Mouse (Mus musculus): ENCODE measurements at regions not wholly inside any gene's neighbourhood (a gene's known extent, or its start where the extent isn't known, plus 50 kb on each side); places are given as distances from the start of the nearest gene placed in this dataset.

GRCm38 (mm10) chr5:53384026-53384425, 81.9 kb upstream of the Rbpj start:
- no peak for DNase-seq

GRCm38 (mm10) chr5:53385513-53386148, 80.3 kb upstream of the Rbpj start:
- DNase-seq, result no peak

GRCm38 (mm10) chr5:53393571-53393970, 72.4 kb upstream of the Rbpj start:
- no peak for DNase-seq

DNA sequence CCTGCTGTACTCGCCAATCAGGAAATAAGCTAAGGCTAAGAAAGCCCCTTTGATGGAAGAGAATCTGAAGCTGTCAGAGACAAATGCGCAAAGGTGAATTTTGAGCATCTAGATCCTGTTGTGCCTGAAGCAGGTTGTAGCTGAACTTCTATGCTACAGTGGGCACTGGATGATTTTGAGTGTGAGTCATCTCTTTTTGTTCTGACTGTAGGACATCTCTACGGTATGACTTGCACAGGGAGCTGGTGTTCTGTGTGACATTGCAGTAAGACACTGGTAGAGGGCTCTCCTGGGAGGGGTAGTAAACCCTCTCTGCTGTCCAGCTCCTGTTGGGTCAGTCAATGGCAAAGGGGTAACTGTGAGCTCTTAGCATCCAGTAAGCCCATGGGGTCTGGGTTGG, 71.4 kb upstream of the Rbpj start:
- DNase-seq, result no peak

DNA sequence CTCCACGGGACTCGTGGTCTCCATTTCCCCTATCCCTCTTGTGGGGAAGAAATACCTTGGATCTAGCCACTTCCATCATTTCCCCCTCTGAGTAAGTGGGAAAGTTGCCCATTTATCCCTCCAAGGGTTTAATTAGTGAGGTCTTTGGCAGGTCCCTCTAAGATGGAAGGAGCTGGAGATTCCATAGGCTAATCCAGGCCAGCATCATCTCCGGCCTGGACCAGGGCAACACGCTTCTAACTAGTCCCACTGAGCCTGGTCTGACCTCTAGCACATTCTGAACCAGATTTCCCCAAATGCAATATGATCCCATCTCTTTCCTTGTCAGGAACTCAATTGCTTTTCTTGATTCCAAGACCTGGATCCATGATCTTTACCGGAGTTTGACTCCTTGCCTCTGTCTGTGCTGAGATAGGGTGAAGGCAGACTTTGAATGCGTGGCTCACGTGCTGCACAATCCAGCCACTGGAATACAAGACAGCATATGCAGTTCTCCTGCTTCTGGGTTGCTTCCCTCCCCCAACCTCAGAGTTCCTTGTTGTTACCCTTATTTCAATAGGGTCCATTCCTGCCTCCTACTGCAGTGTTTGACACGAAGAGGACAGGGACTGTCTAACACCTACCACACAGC, 67.4 kb upstream of the Rbpj start:
- no peak for DNase-seq

DNA sequence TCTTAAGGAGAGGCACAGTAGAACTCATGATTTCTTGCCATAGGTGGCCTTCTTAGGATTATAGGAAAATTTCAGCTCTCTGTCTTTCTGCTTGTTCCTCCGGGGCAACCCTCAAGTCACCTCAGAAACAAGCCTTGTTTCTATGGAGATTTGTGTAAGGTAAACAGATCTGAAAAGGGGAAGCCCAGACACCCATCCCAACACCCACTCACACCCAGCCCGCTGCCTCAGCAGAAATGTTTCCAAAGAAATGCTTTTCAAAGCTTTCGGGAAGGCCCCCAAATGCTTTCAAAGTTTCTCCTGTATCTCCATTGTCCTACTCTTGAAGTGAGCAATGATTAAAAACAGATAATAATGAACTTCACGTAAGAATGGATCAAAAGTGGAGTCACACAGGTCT, 64.9 kb upstream of the Rbpj start:
- no peak for DNase-seq

GRCm38 (mm10) chr5:53402022-53402421, 63.9 kb upstream of the Rbpj start:
- no peak for DNase-seq

DNA sequence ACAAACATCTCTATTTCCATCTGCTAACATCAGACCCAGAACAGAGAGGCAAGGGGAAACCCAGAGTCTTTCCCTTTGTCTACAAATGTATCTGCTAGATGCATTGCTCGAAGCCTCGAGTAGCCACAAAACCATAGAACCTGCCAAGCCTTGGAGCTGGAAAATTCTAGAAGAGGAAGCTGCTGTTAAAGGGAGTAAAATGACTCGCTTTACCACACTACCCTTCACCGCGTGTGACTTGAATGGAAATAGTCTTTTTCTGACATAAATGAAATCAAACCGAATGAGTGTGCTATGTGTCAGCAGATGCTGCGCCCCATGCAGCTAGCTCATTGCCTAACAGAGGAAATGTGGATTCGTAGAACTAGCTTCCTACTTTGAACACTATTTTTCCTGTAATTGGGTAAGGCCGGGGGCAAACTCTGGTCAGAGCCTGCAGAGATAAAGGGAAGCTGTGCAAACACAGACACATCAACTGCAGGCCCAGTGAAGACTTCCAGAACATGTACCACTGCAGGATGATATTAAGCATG, 63.3 kb upstream of the Rbpj start:
- DNase-seq, result no peak

DNA sequence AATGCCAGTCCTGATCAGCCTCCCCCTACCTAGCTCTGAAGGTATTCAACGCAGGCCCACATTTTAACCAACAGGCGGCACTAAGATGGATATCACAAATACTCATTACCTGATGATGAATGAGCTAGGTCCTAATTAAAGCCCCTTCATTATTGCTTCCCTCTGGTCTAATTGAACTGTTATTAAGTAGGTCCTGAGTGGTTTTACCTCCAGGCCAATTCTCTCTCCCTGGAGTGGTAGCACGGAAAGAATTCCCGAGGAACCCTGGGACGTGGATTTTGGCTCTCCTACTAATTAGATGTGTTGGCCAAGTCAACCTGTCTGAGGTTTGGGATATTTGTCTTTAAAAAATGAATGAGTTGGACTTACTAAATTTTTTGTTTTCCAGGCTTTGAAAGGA, 60.0 kb upstream of the Rbpj start:
- DNase-seq, result no peak

- DNase-seq, result no peak
These were observed 58.3 kb upstream of the Rbpj start for GRCm38 (mm10) chr5:53407646-53408045.

- DNase-seq, result no peak
These were observed 57.7 kb upstream of the Rbpj start for GRCm38 (mm10) chr5:53408235-53408634.

DNA sequence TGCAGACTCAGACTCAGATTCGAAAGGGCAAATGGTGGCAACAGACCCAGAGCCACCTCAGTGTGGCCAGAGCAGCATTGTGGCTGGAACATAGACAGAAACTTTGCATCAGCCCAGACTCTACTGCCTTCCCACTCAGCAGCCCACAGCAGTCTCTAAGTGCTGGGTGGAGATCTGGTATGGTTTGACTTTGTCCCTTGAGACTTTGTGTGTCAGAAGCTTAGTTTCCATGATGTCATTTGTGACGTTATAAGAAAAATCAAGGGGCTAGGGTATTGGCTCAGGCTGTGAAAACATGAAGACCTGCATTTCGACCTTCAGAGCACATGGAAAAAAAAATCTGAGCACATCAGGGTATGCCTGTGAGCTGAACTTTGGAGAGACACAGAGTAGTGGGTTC, 56.2 kb upstream of the Rbpj start:
- no peak for DNase-seq

DNA sequence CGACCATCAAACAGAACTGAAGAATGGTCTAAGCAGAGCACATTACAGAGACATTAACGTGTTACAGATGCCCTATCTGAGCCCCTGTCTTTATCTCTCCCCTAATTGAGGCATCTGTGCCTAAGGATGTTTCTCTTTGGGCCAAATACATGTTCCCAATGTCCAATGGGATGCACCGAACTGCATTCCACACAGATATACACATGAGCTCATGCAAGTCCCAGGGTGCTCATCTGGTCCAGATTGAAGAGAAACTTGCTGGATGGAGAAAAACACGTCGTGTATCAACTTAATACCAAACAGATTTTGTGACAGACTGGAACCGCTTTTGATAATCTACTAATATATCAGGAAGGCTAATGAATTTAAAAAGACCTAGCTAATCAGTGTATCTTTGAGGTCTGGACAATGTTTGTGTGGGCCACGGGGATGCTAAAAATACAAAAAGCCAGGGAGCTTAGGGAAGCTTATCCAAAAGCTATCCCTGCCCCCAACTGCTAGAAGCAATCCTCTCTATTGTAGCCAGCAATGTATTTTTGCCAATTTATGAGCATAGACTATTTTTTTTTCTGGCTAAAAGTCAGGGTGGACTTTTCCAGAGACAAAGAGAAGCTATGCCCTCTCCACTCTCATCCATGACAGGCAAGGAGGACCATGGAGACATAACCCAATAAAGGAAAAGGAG, 53.4 kb upstream of the Rbpj start:
- no peak for DNase-seq

DNA sequence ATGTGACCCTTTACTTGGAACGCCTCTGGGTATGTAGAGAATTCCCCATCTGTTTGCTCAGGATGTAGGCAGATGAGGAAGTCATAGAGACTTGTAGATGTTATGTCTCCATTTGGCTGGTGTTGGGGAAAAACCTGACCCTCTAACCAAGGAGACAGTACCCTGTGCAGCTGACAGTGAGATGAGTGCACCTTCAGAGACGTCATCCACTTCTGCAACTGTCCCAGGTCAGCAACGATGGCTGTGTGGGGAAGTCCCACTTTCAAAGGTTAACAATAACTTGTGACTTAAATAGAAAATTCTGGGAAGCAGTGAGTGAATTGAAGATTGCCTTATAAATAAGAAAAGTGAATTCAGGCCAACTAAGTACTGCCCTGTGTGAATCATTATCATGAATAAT, 52.3 kb upstream of the Rbpj start:
- no peak for DNase-seq

DNA sequence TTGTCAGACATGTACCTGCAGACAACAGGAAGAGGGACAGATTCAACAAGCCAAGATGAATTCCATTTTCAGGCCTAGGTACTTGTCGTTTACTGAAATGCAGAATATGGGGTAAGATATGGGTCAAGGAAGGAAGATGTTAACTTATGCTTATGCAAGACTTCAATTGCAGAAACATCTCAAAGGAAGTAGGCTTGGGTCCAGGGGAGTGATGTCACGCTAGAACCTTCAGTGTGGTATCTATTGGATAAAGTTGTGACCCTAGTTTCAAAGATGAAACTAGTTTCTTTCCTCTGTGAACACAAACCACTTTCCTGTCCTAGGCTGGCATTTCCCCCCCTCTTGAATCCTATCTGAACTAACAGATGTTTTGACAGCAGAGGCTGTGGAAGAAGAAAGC, 50.5 kb upstream of the Rbpj start:
- no peak for DNase-seq

Data from kidney, postnatal 10 days (tissue).